Mouse (Mus musculus) CD8-positive naive resting alpha-beta T cell, adult 2 months (primary cell): Measurements from ENCODE around the gene Usp49.
"Not testable (repeated sequence)": the region's sequence is repeated elsewhere in the genome, so short reads cannot be mapped to it uniquely, and the experiment has no call there.

Experiments
- DNase-seq, 2 experiments: peaks; one replicate each; pipeline ENCODE4 v3.0.0; 2022; ENCODE audit warnings: low read depth in 2 of 2, low spot score in 2 of 2

Usp49 gene

GRCm38 (mm10) chr17:47609182-47609581 is 21.3 kb upstream of the Usp49 start:
- no peak for DNase-seq

- peak; percentile 93 to 95 for DNase-seq
These were observed 19.4 kb upstream of the Usp49 start, which contains the start of the genes Bysl, Med20 and Gm20517 for GRCm38 (mm10) chr17:47610849-47611660. TSS of gene Bysl (minus strand) at chr17:47611492. TSS of gene Med20 (plus strand) at chr17:47611582. TSS of gene Gm20517 (plus strand) at chr17:47611589.

GRCm38 (mm10) chr17:47611661-47611982 is 18.9 kb upstream of the Usp49 start:
- DNase-seq = no peak

- peak in 1 of 2 experiments; percentile 65 for DNase-seq
These were observed 16.5 kb upstream of the Usp49 start for GRCm38 (mm10) chr17:47614018-47614417.

GRCm38 (mm10) chr17:47616119-47616518 is 14.4 kb upstream of the Usp49 start:
- DNase-seq = no peak

GRCm38 (mm10) chr17:47616652-47617051 is 13.8 kb upstream of the Usp49 start:
- DNase-seq = no peak

GRCm38 (mm10) chr17:47617605-47618307 is 12.7 kb upstream of the Usp49 start:
- no peak for DNase-seq

- no peak for DNase-seq
These were observed 11.8 kb upstream of the Usp49 start for GRCm38 (mm10) chr17:47618556-47619311.

- no peak for DNase-seq
These were observed 7.5 kb upstream of the Usp49 start for GRCm38 (mm10) chr17:47622912-47623554.

GRCm38 (mm10) chr17:47624572-47624971 is 5.9 kb upstream of the Usp49 start:
- not testable (repeated sequence) for DNase-seq

GRCm38 (mm10) chr17:47625088-47625487 is 5.4 kb upstream of the Usp49 start:
- DNase-seq = no peak

GRCm38 (mm10) chr17:47626031-47626430 is 4.5 kb upstream of the Usp49 start:
- no peak for DNase-seq

GRCm38 (mm10) chr17:47627791-47628190 is 2.7 kb upstream of the Usp49 start:
- DNase-seq = no peak

GRCm38 (mm10) chr17:47628851-47629676 is 1.4 kb upstream of the Usp49 start:
- peak; percentile 88 to 93 for DNase-seq

GRCm38 (mm10) chr17:47629717-47630677 is 493 bp upstream of the Usp49 start:
- no peak for DNase-seq

GRCm38 (mm10) chr17:47632181-47632840 is 1.8 kb downstream of the Usp49 start:
- DNase-seq = no peak

GRCm38 (mm10) chr17:47633999-47634770 is 3.7 kb downstream of the Usp49 start:
- no peak for DNase-seq

- DNase-seq = no peak
These were observed 12.5 kb downstream of the Usp49 start for GRCm38 (mm10) chr17:47642992-47643391.
